Comparison of ENCODE assay signal across 8 mouse cellular contexts in genomic region chr2:181582358-181582757, GRCm38 (mm10). TPM values are rescaled to one million over a fixed set of nuclear protein-coding genes. Genes with fewer than 3 reads are reported as not detected.
DNase-seq lines count a peak whose midpoint lies in the region; ATAC-seq and TF ChIP-seq lines count a peak whose summit lies in the region.

No protein-coding gene starts in this region.

- H3K27me3 ChIP-seq in kidney, postnatal 0 days (ENCODE audit: insufficient read depth, low read length), result no peaks in the 10 kb centered on the region
- H3K27me3 ChIP-seq in embryonic facial prominence, embryonic 14.5 days (replicated peaks; ENCODE audit: control insufficient read depth, insufficient read depth, low read length), result no peaks in the 10 kb centered on the region
- H3K27me3 ChIP-seq in midbrain, embryonic 11.5 days (ENCODE audit: control insufficient read depth, insufficient read depth, low read length), result no peaks in the 10 kb centered on the region

- peak overlapping the region; percentile 97 for H3K4me2 ChIP-seq in kidney, postnatal 0 days (ENCODE audit: low read length)
- H3K4me2 ChIP-seq in embryonic facial prominence, embryonic 14.5 days (ENCODE audit: low read depth, low read length), result peak overlapping the region; percentile 94
- H3K4me2 ChIP-seq in midbrain, embryonic 11.5 days, result peak overlapping the region; percentile 95

- no peak for TF ChIP-seq CTCF in kidney, postnatal 0 days (IDR thresholded peaks at IDR 0.05; ENCODE audit: low read depth)

- WGBS in kidney, postnatal 0 days, result 71% methylated on average over 2 of the region's 2 CpGs
- WGBS in embryonic facial prominence, embryonic 14.5 days, result 87% methylated on average over 2 of the region's 2 CpGs
- 63% methylated on average over 2 of the region's 2 CpGs for WGBS in midbrain, embryonic 11.5 days

- DNase-seq in kidney, postnatal 0 days (ENCODE audit: low spot score), result no peak
- no peak for DNase-seq in kidney, postnatal 10 days
- DNase-seq in embryonic facial prominence, embryonic 14.5 days (ENCODE audit: low spot score), result no peak
- peak; percentile 8 for DNase-seq in heart, postnatal 4 days
- DNase-seq in midbrain, embryonic 11.5 days (ENCODE audit: low spot score, missing footprints), result no peak
- DNase-seq in left cerebral cortex, postnatal 14 days (ENCODE audit: low spot score in 2 of 2), result no peak
- DNase-seq in thymus, postnatal 0 days (ENCODE audit: low spot score), result no peak

- no peak overlapping the region; the same call in 1 of the 2 replicates for H3K4me3 ChIP-seq in kidney, postnatal 0 days (replicated peaks; ENCODE audit: low read depth, low read length)
- peak overlapping the region; percentile 81 for H3K4me3 ChIP-seq in embryonic facial prominence, embryonic 14.5 days (ENCODE audit: low read depth, low read length)
- H3K4me3 ChIP-seq in midbrain, embryonic 11.5 days (ENCODE audit: low read depth, low read length), result peak overlapping the region; percentile 79; the same call in 1 of the 2 replicates

- intact Hi-C loops in left cerebral cortex, postnatal 14 days (cut with DNase I), result loop anchor here (5.0 kb wide), 1 partner anchor 60 kb away; the partner anchor contains the start of gene Dnajc5

- no peak for ATAC-seq in kidney, postnatal 0 days (replicated peaks; ENCODE audit: low FRiP score, low read depth)
- no peak for ATAC-seq in embryonic facial prominence, embryonic 14.5 days (ENCODE audit: low read depth)
- ATAC-seq in midbrain, embryonic 11.5 days (ENCODE audit: low FRiP score), result no peak
- ATAC-seq in erythroid progenitor cell, adult 5-6 weeks (replicated peaks; ENCODE audit: low FRiP score, poor library complexity, severe bottlenecking), result no peak

- H3K9me3 ChIP-seq in kidney, postnatal 0 days (replicated peaks; ENCODE audit: low read length), result no peaks in the 10 kb centered on the region
- no peaks in the 10 kb centered on the region for H3K9me3 ChIP-seq in embryonic facial prominence, embryonic 14.5 days (ENCODE audit: control insufficient read depth, low read length)
- no peaks in the 10 kb centered on the region for H3K9me3 ChIP-seq in midbrain, embryonic 11.5 days (ENCODE audit: control insufficient read depth, low read length)

- H3K27ac ChIP-seq in kidney, postnatal 0 days, result no peak overlapping the region
- no peak overlapping the region for H3K27ac ChIP-seq in embryonic facial prominence, embryonic 14.5 days (replicated peaks; ENCODE audit: low read depth, low read length)
- no peak overlapping the region for H3K27ac ChIP-seq in midbrain, embryonic 11.5 days (ENCODE audit: low read depth, low read length)

- H3K9ac ChIP-seq in kidney, postnatal 0 days (ENCODE audit: low read depth, low read length), result no peak overlapping the region
- no peak overlapping the region; the same call in 1 of the 2 replicates for H3K9ac ChIP-seq in embryonic facial prominence, embryonic 14.5 days (ENCODE audit: low read depth, low read length)
- no peak overlapping the region for H3K9ac ChIP-seq in midbrain, embryonic 11.5 days (ENCODE audit: low read length)

- H3K4me1 ChIP-seq in kidney, postnatal 0 days (replicated peaks; ENCODE audit: insufficient read depth, low read length), result peaks cover 20% of the 10 kb centered on the region
- peaks cover 10% of the 10 kb centered on the region for H3K4me1 ChIP-seq in embryonic facial prominence, embryonic 14.5 days (ENCODE audit: control insufficient read depth, insufficient read depth, low read length)
- H3K4me1 ChIP-seq in midbrain, embryonic 11.5 days (ENCODE audit: control insufficient read depth, insufficient read depth, low read length), result peaks cover 6% of the 10 kb centered on the region

- peaks cover 28% of the 10 kb centered on the region for H3K36me3 ChIP-seq in kidney, postnatal 0 days (ENCODE audit: insufficient read depth, low read length)
- H3K36me3 ChIP-seq in embryonic facial prominence, embryonic 14.5 days (ENCODE audit: control insufficient read depth, insufficient read depth, low read length), result peaks cover 39% of the 10 kb centered on the region
- peaks cover 17% of the 10 kb centered on the region for H3K36me3 ChIP-seq in midbrain, embryonic 11.5 days (ENCODE audit: control insufficient read depth, insufficient read depth, low read length)

RNA-seq across cellular contexts. Expression of gene Uckl1, which starts 2.3 kb away (rescaled TPM):
- 45.6 and 46.5 TPM in 2 replicates for polyA plus RNA-seq in kidney, postnatal 0 days (2015; fragmentation: Nextera tagmentation; extraction: Ambion mirVana)
- polyA plus RNA-seq in embryonic facial prominence, embryonic 14.5 days (2014; fragmentation: Nextera tagmentation; extraction: Ambion mirVana), result 45.2 and 49.3 TPM in 2 replicates
- 10 to 100 TPM; 50.2 to 54.5 TPM for total RNA-seq in heart, postnatal 4 days (2021)
- 46.4 and 50.2 TPM in 2 replicates for polyA plus RNA-seq in midbrain, embryonic 11.5 days (2014; fragmentation: Nextera tagmentation; extraction: Ambion mirVana)
- total RNA-seq in erythroid progenitor cell, adult 5-6 weeks (2015; ENCODE audit: low replicate concordance), result 26.4 and 37.1 TPM in 2 replicates
- 15.2 and 30.2 TPM in 2 replicates for total RNA-seq in erythroid progenitor cell, adult 5-6 weeks (2017; ENCODE audit: low replicate concordance)
- total RNA-seq in left cerebral cortex, postnatal 14 days (2021), result 10 to 100 TPM; 41.2 to 42.9 TPM
- 50.0 and 51.1 TPM in 2 replicates for polyA plus RNA-seq in thymus, postnatal 0 days (2015; fragmentation: Nextera tagmentation; extraction: Ambion mirVana)

RNA-seq across cellular contexts. Expression of gene Prpf6, which starts 9.3 kb away (rescaled TPM):
- 46.3 and 52.2 TPM in 2 replicates for polyA plus RNA-seq in kidney, postnatal 0 days (2015; fragmentation: Nextera tagmentation; extraction: Ambion mirVana)
- polyA plus RNA-seq in embryonic facial prominence, embryonic 14.5 days (2014; fragmentation: Nextera tagmentation; extraction: Ambion mirVana), result 57.4 and 61.7 TPM in 2 replicates
- total RNA-seq in heart, postnatal 4 days (2021), result 10 to 100 TPM; 35.1 to 36.1 TPM
- polyA plus RNA-seq in midbrain, embryonic 11.5 days (2014; fragmentation: Nextera tagmentation; extraction: Ambion mirVana), result 77.0 and 82.6 TPM in 2 replicates
- 11.7 and 13.0 TPM in 2 replicates for total RNA-seq in erythroid progenitor cell, adult 5-6 weeks (2015; ENCODE audit: low replicate concordance)
- 28.1 and 33.1 TPM in 2 replicates for total RNA-seq in erythroid progenitor cell, adult 5-6 weeks (2017; ENCODE audit: low replicate concordance)
- 10 to 100 TPM; 48.3 to 51.3 TPM for total RNA-seq in left cerebral cortex, postnatal 14 days (2021)
- polyA plus RNA-seq in thymus, postnatal 0 days (2015; fragmentation: Nextera tagmentation; extraction: Ambion mirVana), result 51.7 and 55.3 TPM in 2 replicates

RNA-seq across cellular contexts. Expression of gene Zfp512b, which starts 10.2 kb away (rescaled TPM):
- polyA plus RNA-seq in kidney, postnatal 0 days (2015; fragmentation: Nextera tagmentation; extraction: Ambion mirVana), result 30.0 and 30.3 TPM in 2 replicates
- polyA plus RNA-seq in embryonic facial prominence, embryonic 14.5 days (2014; fragmentation: Nextera tagmentation; extraction: Ambion mirVana), result 42.0 and 46.5 TPM in 2 replicates
- total RNA-seq in heart, postnatal 4 days (2021), result 10 to 100 TPM; 41.8 to 45.5 TPM
- 24.6 and 27.0 TPM in 2 replicates for polyA plus RNA-seq in midbrain, embryonic 11.5 days (2014; fragmentation: Nextera tagmentation; extraction: Ambion mirVana)
- 2.5 and 14.8 TPM in 2 replicates for total RNA-seq in erythroid progenitor cell, adult 5-6 weeks (2015; ENCODE audit: low replicate concordance)
- 0.39 and 4.2 TPM in 2 replicates for total RNA-seq in erythroid progenitor cell, adult 5-6 weeks (2017; ENCODE audit: low replicate concordance)
- total RNA-seq in left cerebral cortex, postnatal 14 days (2021), result 100 to 1,000 TPM; 112 to 121 TPM
- polyA plus RNA-seq in thymus, postnatal 0 days (2015; fragmentation: Nextera tagmentation; extraction: Ambion mirVana), result 23.3 and 35.0 TPM in 2 replicates

RNA-seq across cellular contexts. Expression of gene Samd10, which starts 16.7 kb away (rescaled TPM):
- polyA plus RNA-seq in kidney, postnatal 0 days (2015; fragmentation: Nextera tagmentation; extraction: Ambion mirVana), result 26.9 and 27.4 TPM in 2 replicates
- polyA plus RNA-seq in embryonic facial prominence, embryonic 14.5 days (2014; fragmentation: Nextera tagmentation; extraction: Ambion mirVana), result 13.1 and 13.2 TPM in 2 replicates
- total RNA-seq in heart, postnatal 4 days (2021), result 1 to 10 TPM; 4.8 to 4.9 TPM
- 63.4 and 64.4 TPM in 2 replicates for polyA plus RNA-seq in midbrain, embryonic 11.5 days (2014; fragmentation: Nextera tagmentation; extraction: Ambion mirVana)
- total RNA-seq in erythroid progenitor cell, adult 5-6 weeks (2015; ENCODE audit: low replicate concordance), result 4.0 TPM in 1 of 2 replicates, not detected in the other
- 0.08 and 0.77 TPM in 2 replicates for total RNA-seq in erythroid progenitor cell, adult 5-6 weeks (2017; ENCODE audit: low replicate concordance)
- total RNA-seq in left cerebral cortex, postnatal 14 days (2021), result 10 to 100 TPM; 20.2 to 22.0 TPM
- polyA plus RNA-seq in thymus, postnatal 0 days (2015; fragmentation: Nextera tagmentation; extraction: Ambion mirVana), result 9.4 and 12.1 TPM in 2 replicates
